Mouse (Mus musculus) heart, adult 8-10 months (tissue): ENCODE measurements at regions not wholly inside any gene's neighbourhood (a gene's known extent, or its start where the extent isn't known, plus 50 kb on each side); places are given as distances from the start of the nearest gene placed in this dataset.
"Not testable (repeated sequence)": the region's sequence is repeated elsewhere in the genome, so short reads cannot be mapped to it uniquely, and the experiment has no call there.

Source experiments
- DNase-seq: peaks from one replicate; pipeline ENCODE4 v3.0.0; 2022; ENCODE audit warnings: low spot score

- DNase-seq = no peak
Measured at GRCm38 (mm10) chr2:171985813-171986572, 57.3 kb downstream of the Cbln4 start.

- no peak for DNase-seq
Measured at GRCm38 (mm10) chr2:171969311-171969905, 73.9 kb downstream of the Cbln4 start.

GRCm38 (mm10) chr2:171946569-171947250, 96.6 kb downstream of the Cbln4 start:
- DNase-seq = no peak

GRCm38 (mm10) chr2:171942671-171943070, 100.6 kb downstream of the Cbln4 start:
- no peak for DNase-seq

GRCm38 (mm10) chr2:171935646-171936325, 107.5 kb downstream of the Cbln4 start:
- no peak for DNase-seq

GRCm38 (mm10) chr2:171920960-171921359, 122.3 kb downstream of the Cbln4 start:
- DNase-seq = no peak

- no peak for DNase-seq
Measured at GRCm38 (mm10) chr2:171887306-171887705, 156.0 kb downstream of the Cbln4 start.

- not testable (repeated sequence) for DNase-seq
Measured at GRCm38 (mm10) chr2:171879238-171879960, 163.9 kb downstream of the Cbln4 start.

- DNase-seq = no peak
Measured at GRCm38 (mm10) chr2:171867550-171867949, 175.7 kb downstream of the Cbln4 start.

- DNase-seq = no peak
Measured at GRCm38 (mm10) chr2:171864376-171864965, 178.8 kb downstream of the Cbln4 start.

GRCm38 (mm10) chr2:171862626-171863025, 180.6 kb downstream of the Cbln4 start:
- no peak for DNase-seq

GRCm38 (mm10) chr2:171858894-171859293, 184.4 kb downstream of the Cbln4 start:
- DNase-seq = no peak

GRCm38 (mm10) chr2:171856491-171856890, 186.8 kb downstream of the Cbln4 start:
- DNase-seq = no peak

- no peak for DNase-seq
Measured at GRCm38 (mm10) chr2:171846826-171847492, 196.3 kb downstream of the Cbln4 start.

GRCm38 (mm10) chr2:171840058-171840713, 203.1 kb downstream of the Cbln4 start:
- DNase-seq = no peak

GRCm38 (mm10) chr2:171822156-171822555, 221.1 kb downstream of the Cbln4 start:
- DNase-seq = peak; percentile 27

GRCm38 (mm10) chr2:171818504-171818903, 224.8 kb downstream of the Cbln4 start:
- DNase-seq = no peak

- no peak for DNase-seq
Measured at GRCm38 (mm10) chr2:171816685-171817419, 226.4 kb downstream of the Cbln4 start.

- no peak for DNase-seq
Measured at GRCm38 (mm10) chr2:171812701-171813100, 230.6 kb downstream of the Cbln4 start.
